Comparison of ENCODE assay signal across 20 mouse cellular contexts in the genomic region with DNA sequence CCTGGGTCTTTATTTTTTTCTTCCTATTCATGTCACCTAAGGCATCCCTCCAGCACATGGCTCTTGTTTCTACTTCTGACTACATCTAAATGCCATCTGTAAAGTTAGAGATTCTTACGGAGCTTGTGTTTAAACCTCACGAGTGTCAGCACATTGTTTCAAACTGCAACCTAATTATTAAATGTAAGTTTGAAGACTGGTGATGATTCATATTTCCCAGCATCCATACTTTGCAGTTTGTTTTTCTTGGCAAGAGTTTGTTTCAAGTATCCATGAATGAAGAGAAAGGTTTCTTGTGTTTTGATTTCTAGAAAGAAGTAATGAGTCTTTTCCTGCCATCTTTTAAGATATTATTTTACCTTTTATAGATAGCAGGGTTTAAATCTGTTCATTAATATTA.
DNase-seq lines count a peak whose midpoint lies in the region; ATAC-seq and TF ChIP-seq lines count a peak whose summit lies in the region.
"Had no signal": no experiment of that assay in that cellular context is flagged by ENCODE, and none has a peak within 500 bp of the region (broad histone marks: within the 10 kb centered on the region; RNA-seq: fewer than 3 reads in every experiment).

No protein-coding gene starts in this region.

- DNase-seq in heart, adult 18-20 months = no peak
- DNase-seq in gastrocnemius, postnatal 10 days = no peak
- DNase-seq in frontal cortex, postnatal 25 days (ENCODE audit: low spot score in 2 of 2) = no peak
- DNase-seq in kidney, adult 2 months = no peak
- DNase-seq: adrenal gland, postnatal 25 days; cerebellum, adult 18-20 months; cerebellum, postnatal 10 days; gastrocnemius, postnatal 25 days; kidney, adult 18-20 months had no signal

- H3K4me3 ChIP-seq in heart, embryonic 13.5 days = no peak overlapping the region
- H3K4me3 ChIP-seq in C2C12 (ENCODE audit: insufficient read depth, poor library complexity, severe bottlenecking) = no peak overlapping the region
- no peak overlapping the region for H3K4me3 ChIP-seq in embryonic fibroblast, embryonic 13.5 days (ENCODE audit: insufficient read depth, low read length)
- H3K4me3 ChIP-seq in kidney, adult 2 months (ENCODE audit: insufficient read depth, low read depth, low read length) = no peak overlapping the region
- H3K4me3 ChIP-seq: embryonic facial prominence, embryonic 15.5 days; forebrain, embryonic 12.5 days; heart, embryonic 10.5 days; heart, embryonic 15.5 days; hindbrain, embryonic 10.5 days; intestine, embryonic 15.5 days had no signal

- H3ac ChIP-seq in C2C12 (ENCODE audit: control insufficient read depth, insufficient read length, low read depth) = no peak overlapping the region

- TF ChIP-seq POLR2A in embryonic fibroblast, embryonic 13.5 days (IDR thresholded peaks at IDR 0.05; ENCODE audit: low read depth, low read length) = no peak
- TF ChIP-seq POLR2A in kidney, adult 2 months (IDR thresholded peaks at IDR 0.05; ENCODE audit: low read depth, low read length) = no peak

- no peak overlapping the region for H3K9ac ChIP-seq in heart, embryonic 13.5 days
- H3K9ac ChIP-seq: embryonic facial prominence, embryonic 15.5 days; forebrain, embryonic 12.5 days; heart, embryonic 15.5 days; hindbrain, embryonic 14.5 days; intestine, embryonic 15.5 days had no signal

- 0 out of 2 replicates have a peak, but pooled peaks cover 9% of the 10 kb centered on the region for H3K36me3 ChIP-seq in heart, embryonic 13.5 days
- no peaks in the 10 kb centered on the region for H3K36me3 ChIP-seq in C2C12 (ENCODE audit: control insufficient read depth, insufficient read depth)
- no peaks in the 10 kb centered on the region for H3K36me3 ChIP-seq in kidney, adult 2 months (ENCODE audit: control insufficient read depth, insufficient read depth, low read length)
- H3K36me3 ChIP-seq: embryonic facial prominence, embryonic 15.5 days; forebrain, embryonic 12.5 days; heart, embryonic 15.5 days; hindbrain, embryonic 10.5 days; intestine, embryonic 15.5 days had no signal

- H3K4me1 ChIP-seq in heart, embryonic 13.5 days = peaks cover 25% of the 10 kb centered on the region
- peaks cover 6% of the 10 kb centered on the region for H3K4me1 ChIP-seq in embryonic fibroblast, embryonic 13.5 days (ENCODE audit: control insufficient read depth, insufficient read depth, low read length)
- no peaks in the 10 kb centered on the region for H3K4me1 ChIP-seq in kidney, adult 2 months (ENCODE audit: control insufficient read depth, insufficient read depth, low read length)
- H3K4me1 ChIP-seq: embryonic facial prominence, embryonic 15.5 days; forebrain, embryonic 12.5 days; intestine, embryonic 15.5 days had no signal

- H3K79me2 ChIP-seq in C2C12 (ENCODE audit: control insufficient read depth, insufficient read depth) = no peaks in the 10 kb centered on the region

- no peak for ATAC-seq in heart, embryonic 13.5 days (ENCODE audit: extremely low read depth, insufficient number of reproducible peaks, low FRiP score, low TSS enrichment)
- ATAC-seq: forebrain, embryonic 16.5 days; intestine, embryonic 15.5 days had no signal

- WGBS in heart, embryonic 13.5 days = 75% methylated on average over 2 of the region's 2 CpGs
- WGBS in kidney, adult 2 months = 77% methylated on average over 2 of the region's 2 CpGs

- no peaks in the 10 kb centered on the region for H3K9me3 ChIP-seq in heart, embryonic 13.5 days
- H3K9me3 ChIP-seq: embryonic facial prominence, embryonic 15.5 days; forebrain, embryonic 12.5 days; heart, embryonic 10.5 days; heart, embryonic 15.5 days; hindbrain, embryonic 10.5 days; intestine, embryonic 15.5 days had no signal

- H3K79me3 ChIP-seq in C2C12 (ENCODE audit: low read depth) = no peaks in the 10 kb centered on the region

- no peak for TF ChIP-seq CTCF in C2C12 (IDR thresholded peaks at IDR 0.05; ENCODE audit: control insufficient read depth, insufficient read depth, insufficient read length)
- no peak for TF ChIP-seq CTCF in embryonic fibroblast, embryonic 13.5 days (IDR thresholded peaks at IDR 0.05; ENCODE audit: borderline replicate concordance, insufficient read depth, low read length)
- no peak for TF ChIP-seq CTCF in kidney, adult 2 months (conservative IDR thresholded peaks at IDR 0.05; ENCODE audit: insufficient read depth, insufficient read length, low read depth, low read length)

- no peak overlapping the region for H3K4me2 ChIP-seq in heart, embryonic 13.5 days
- H3K4me2 ChIP-seq: embryonic facial prominence, embryonic 15.5 days; forebrain, embryonic 12.5 days; heart, embryonic 15.5 days; hindbrain, embryonic 14.5 days; intestine, embryonic 15.5 days had no signal

- 0 out of 2 replicates have a peak overlapping the region, but pooled peaks have one; percentile 28 for H3K27ac ChIP-seq in heart, embryonic 13.5 days (replicated peaks)
- H3K27ac ChIP-seq in embryonic fibroblast, embryonic 13.5 days (ENCODE audit: insufficient read depth, low read length) = peak overlapping the region; percentile 83
- H3K27ac ChIP-seq in kidney, adult 2 months (ENCODE audit: insufficient read depth, low read depth, low read length) = no peak overlapping the region
- H3K27ac ChIP-seq: embryonic facial prominence, embryonic 15.5 days; forebrain, embryonic 12.5 days; heart, embryonic 10.5 days; hindbrain, embryonic 10.5 days; hindbrain, embryonic 14.5 days; intestine, embryonic 15.5 days had no signal

- H3K27me3 ChIP-seq in heart, embryonic 13.5 days (replicated peaks) = no peaks in the 10 kb centered on the region
- no peaks in the 10 kb centered on the region for H3K27me3 ChIP-seq in C2C12 (ENCODE audit: control insufficient read depth, insufficient read depth, insufficient read length)
- no peaks in the 10 kb centered on the region for H3K27me3 ChIP-seq in kidney, adult 2 months (replicated peaks; ENCODE audit: control insufficient read depth, insufficient read depth, low read length)
- H3K27me3 ChIP-seq: embryonic facial prominence, embryonic 15.5 days; forebrain, embryonic 12.5 days; heart, embryonic 15.5 days; intestine, embryonic 15.5 days had no signal

TF ChIP-seq in C2C12, 6 proteins besides CTCF, POLR2A, EP300 and RAD21:
- no peak for TF ChIP-seq USF1 (IDR thresholded peaks at IDR 0.05; ENCODE audit: low read depth)
- TF ChIP-seq FOSL1 (IDR thresholded peaks at IDR 0.05; ENCODE audit: insufficient read depth, low read length, poor library complexity, severe bottlenecking) = no peak
- TF ChIP-seq MAX (IDR thresholded peaks at IDR 0.05) = peak; percentile 44
- no peak for TF ChIP-seq CEBPB (IDR thresholded peaks at IDR 0.05; ENCODE audit: low read depth)
- no peak for TF ChIP-seq MYOG (IDR thresholded peaks at IDR 0.05; ENCODE audit: control insufficient read depth, extremely low read depth, insufficient read length)
- no peak for TF ChIP-seq MYOD1 (IDR thresholded peaks at IDR 0.05; ENCODE audit: control insufficient read depth, insufficient read length, low read depth)
